Mouse (Mus musculus) MEL (cell line): ENCODE data around the gene Slc2a4. TPM values are rescaled to one million over a fixed set of nuclear protein-coding genes. Genes with fewer than 3 reads are reported as not detected.

Experiments
- DNase-seq: peaks from one replicate; pipeline ENCODE4 v3.0.0; 2011; ENCODE audit warnings: low read depth, low spot score
- H3K27ac ChIP-seq: 2 replicates; pipeline ENCODE4 v1.5.1; 2012; ENCODE audit warnings: low read depth, mild to moderate bottlenecking, control low read depth, low read length, moderate library complexity; ENCODE audit not compliant: control insufficient read depth
- H3K27me3 ChIP-seq, 2 experiments: fragments of 150-350 bp in 1 of 2; sonication (generic) in 1 of 2; 2 replicates each; pipeline ENCODE4 v1.6.1; 2012; ENCODE audit warnings: low read length in 2 of 2, mild to moderate bottlenecking in 2 of 2, improper control_type of control experiment in 1 of 2, moderate library complexity in 1 of 2; ENCODE audit not compliant: insufficient read depth in 2 of 2, control insufficient read depth in 1 of 2
- H3K36me3 ChIP-seq, 2 experiments: 2 replicates each; pipeline ENCODE4 v1.6.1; 2012 to 2014; ENCODE audit warnings: low read length in 2 of 2, improper control_type of control experiment in 1 of 2, inconsistent platforms in 1 of 2, mild to moderate bottlenecking in 1 of 2; ENCODE audit not compliant: insufficient read depth in 2 of 2, control insufficient read depth in 1 of 2
- H3K4me1 ChIP-seq, 2 experiments: fragments of 150-350 bp in 1 of 2; sonication (generic) in 1 of 2; 2 replicates each; pipeline ENCODE4 v1.6.1; 2012; ENCODE audit warnings: low read length in 2 of 2, improper control_type of control experiment in 1 of 2, mild to moderate bottlenecking in 1 of 2; ENCODE audit not compliant: insufficient read depth in 2 of 2, control insufficient read depth in 1 of 2
- H3K4me3 ChIP-seq, 2 experiments: fragments of 150-350 bp in 1 of 2; sonication (generic) in 1 of 2; 2 replicates each; pipeline ENCODE4 v1.5.1; 2012; ENCODE audit warnings: low read depth in 2 of 2, low read length in 2 of 2, mild to moderate bottlenecking in 2 of 2, moderate library complexity in 2 of 2, control low read depth in 1 of 2, improper control_type of control experiment in 1 of 2; ENCODE audit not compliant: control insufficient read depth in 1 of 2, insufficient read depth in 1 of 2
- H3K79me2 ChIP-seq: 2 replicates; pipeline ENCODE4 v1.6.1; 2012; ENCODE audit warnings: mild to moderate bottlenecking, low read length, moderate library complexity; ENCODE audit not compliant: control insufficient read depth, poor library complexity, insufficient read depth
- H3K9ac ChIP-seq: 2 replicates; pipeline ENCODE4 v1.6.1; 2012; ENCODE audit warnings: low read depth, mild to moderate bottlenecking, control low read depth, low read length, moderate library complexity; ENCODE audit not compliant: control insufficient read depth, poor library complexity, severe bottlenecking
- H3K9me3 ChIP-seq: fragments of 150-350 bp; sonication (generic); replicated peaks from 2 replicates; pipeline ENCODE4 v1.6.1; 2012; ENCODE audit warnings: mild to moderate bottlenecking, low read length, improper control_type of control experiment, moderate library complexity; ENCODE audit not compliant: insufficient read depth
- CHD1 ChIP-seq: IDR thresholded peaks from 2 replicates; pipeline ENCODE4 v1.6.1; 2012; ENCODE audit warnings: low read depth, mild to moderate bottlenecking, inconsistent platforms, low read length, improper control_type of control experiment
- E2F4 ChIP-seq: IDR thresholded peaks from 2 replicates; pipeline ENCODE4 v1.6.1; 2011; ENCODE audit warnings: low read depth, low read length, improper control_type of control experiment, borderline replicate concordance
- ELF1 ChIP-seq: IDR thresholded peaks from 2 replicates; pipeline ENCODE4 v1.6.1; 2014; ENCODE audit warnings: low read depth, mild to moderate bottlenecking, inconsistent platforms, low read length, improper control_type of control experiment, moderate library complexity
- EP300 ChIP-seq, 2 experiments: IDR thresholded peaks; 2 replicates each; pipeline ENCODE4 v1.6.1; 2011; ENCODE audit warnings: improper control_type of control experiment in 2 of 2, low read length in 2 of 2, low read depth in 1 of 2, mild to moderate bottlenecking in 1 of 2
- GABPA ChIP-seq: IDR thresholded peaks from 2 replicates; pipeline ENCODE4 v1.6.1; 2012; ENCODE audit warnings: low read depth, mild to moderate bottlenecking, inconsistent platforms, low read length, improper control_type of control experiment, moderate library complexity
- GATA1 ChIP-seq: IDR thresholded peaks from 2 replicates; pipeline ENCODE4 v1.6.1; 2011; ENCODE audit warnings: low read depth, low read length, improper control_type of control experiment
- JUND ChIP-seq: IDR thresholded peaks from 2 replicates; pipeline ENCODE4 v1.6.1; 2011; ENCODE audit warnings: low read depth, mild to moderate bottlenecking, improper control_type of control experiment, low read length
- KAT2A ChIP-seq: conservative IDR thresholded peaks from 2 replicates; pipeline ENCODE4 v1.6.1; 2012; ENCODE audit warnings: low read depth, low read length, improper control_type of control experiment, inconsistent platforms
- MAFK ChIP-seq: IDR thresholded peaks from 2 replicates; pipeline ENCODE4 v1.6.1; 2011; ENCODE audit warnings: low read depth, mild to moderate bottlenecking, low read length, improper control_type of control experiment, borderline replicate concordance
- MAX ChIP-seq: IDR thresholded peaks from 2 replicates; pipeline ENCODE4 v1.6.1; 2011; ENCODE audit warnings: low read length, improper control_type of control experiment
- MAZ ChIP-seq: IDR thresholded peaks from 2 replicates; pipeline ENCODE4 v1.6.1; 2012; ENCODE audit warnings: low read depth, mild to moderate bottlenecking, inconsistent platforms, low read length, improper control_type of control experiment
- MEF2A ChIP-seq: IDR thresholded peaks from 2 replicates; pipeline ENCODE4 v1.6.1; 2014; ENCODE audit warnings: low read depth, mild to moderate bottlenecking, inconsistent platforms, low read length, improper control_type of control experiment; ENCODE audit not compliant: poor library complexity, insufficient replicate concordance, severe bottlenecking; ENCODE audit errors: extremely low read depth
- MXI1 ChIP-seq: IDR thresholded peaks from 2 replicates; pipeline ENCODE4 v1.6.1; 2011; ENCODE audit warnings: mild to moderate bottlenecking, low read depth, low read length, improper control_type of control experiment
- MYC ChIP-seq: IDR thresholded peaks from 2 replicates; pipeline ENCODE4 v1.6.1; 2011; ENCODE audit warnings: low read depth, mild to moderate bottlenecking, low read length, improper control_type of control experiment, moderate library complexity
- NELFE ChIP-seq: IDR thresholded peaks from 2 replicates; pipeline ENCODE4 v1.6.1; 2011; ENCODE audit warnings: low read depth, low read length, improper control_type of control experiment
- NRF1 ChIP-seq: IDR thresholded peaks from 2 replicates; pipeline ENCODE4 v1.6.1; 2014; ENCODE audit warnings: low read depth, mild to moderate bottlenecking, inconsistent platforms, low read length, improper control_type of control experiment, moderate library complexity; ENCODE audit not compliant: poor library complexity, insufficient read depth, severe bottlenecking
- POLR2A ChIP-seq, 2 experiments: IDR thresholded peaks; 2 replicates each; pipeline ENCODE4 v1.6.1; 2011 to 2012; ENCODE audit warnings: low read length in 2 of 2, mild to moderate bottlenecking in 2 of 2, control low read depth in 1 of 2, improper control_type of control experiment in 1 of 2, low read depth in 1 of 2, moderate library complexity in 1 of 2; ENCODE audit not compliant: control insufficient read depth in 1 of 2, insufficient read depth in 1 of 2, poor library complexity in 1 of 2
- RAD21 ChIP-seq: IDR thresholded peaks from 2 replicates; pipeline ENCODE4 v1.6.1; 2011; ENCODE audit warnings: mild to moderate bottlenecking, low read depth, low read length, improper control_type of control experiment
- RCOR1 ChIP-seq: IDR thresholded peaks from 2 replicates; pipeline ENCODE4 v1.6.1; 2012; ENCODE audit warnings: low read depth, mild to moderate bottlenecking, inconsistent platforms, low read length, improper control_type of control experiment
- SIN3A ChIP-seq: IDR thresholded peaks from 2 replicates; pipeline ENCODE4 v1.6.1; 2012; ENCODE audit warnings: low read length, improper control_type of control experiment, inconsistent platforms
- SMC3 ChIP-seq: IDR thresholded peaks from 2 replicates; pipeline ENCODE4 v1.6.1; 2011; ENCODE audit warnings: low read depth, low read length, improper control_type of control experiment
- TAL1 ChIP-seq: IDR thresholded peaks from 2 replicates; pipeline ENCODE4 v1.6.1; 2012; ENCODE audit warnings: mild to moderate bottlenecking, inconsistent platforms, low read length, moderate library complexity, mixed read lengths
- TBP ChIP-seq: IDR thresholded peaks from 2 replicates; pipeline ENCODE4 v1.8.0; 2011; ENCODE audit warnings: low read depth, low read length, improper control_type of control experiment
- TCF12 ChIP-seq: IDR thresholded peaks from 2 replicates; pipeline ENCODE4 v1.6.1; 2014; ENCODE audit warnings: low read depth, mild to moderate bottlenecking, inconsistent platforms, low read length, improper control_type of control experiment, moderate library complexity
- USF1 ChIP-seq: IDR thresholded peaks from 2 replicates; pipeline ENCODE4 v1.6.1; 2014; ENCODE audit warnings: low read depth, mild to moderate bottlenecking, inconsistent platforms, low read length, improper control_type of control experiment, moderate library complexity
- USF2 ChIP-seq, 2 experiments: IDR thresholded peaks; 2 replicates each; pipeline ENCODE4 v1.6.1; 2011 to 2012; ENCODE audit warnings: improper control_type of control experiment in 2 of 2, low read length in 2 of 2, borderline replicate concordance in 1 of 2, inconsistent platforms in 1 of 2, low read depth in 1 of 2, mild to moderate bottlenecking in 1 of 2; ENCODE audit not compliant: insufficient read depth in 1 of 2
- ZC3H11A ChIP-seq: IDR thresholded peaks from 2 replicates; pipeline ENCODE4 v1.6.1; 2012; ENCODE audit warnings: low read depth, mild to moderate bottlenecking, inconsistent platforms, low read length, improper control_type of control experiment
- ZMIZ1 ChIP-seq: IDR thresholded peaks from 2 replicates; pipeline ENCODE4 v1.6.1; 2012; ENCODE audit warnings: low read depth, mild to moderate bottlenecking, inconsistent platforms, low read length, improper control_type of control experiment, moderate library complexity
- ZNF384 ChIP-seq: IDR thresholded peaks from 2 replicates; pipeline ENCODE4 v1.6.1; 2012; ENCODE audit warnings: low read depth, mild to moderate bottlenecking, inconsistent platforms, low read length, improper control_type of control experiment
- polyA plus RNA-seq, 2 experiments: library from polyadenylated mRNA; stranded (reverse) in 1 of 2; unstranded in 1 of 2; fragments of >175 nt in 1 of 2; fragments of >200 nt in 1 of 2; gene quantifications; 2 replicates each; pipeline versions ENCODE4 v1.2.1 to v1.2.4; 2012; ENCODE audit warnings: low replicate concordance in 2 of 2, low read depth in 1 of 2; ENCODE audit not compliant: insufficient read length in 2 of 2, insufficient read depth in 1 of 2, missing spikeins in 1 of 2
- total RNA-seq: library from RNA; depleted of rRNA; stranded (reverse); fragments of 300-350 nt; gene quantifications from 2 replicates; pipeline ENCODE4 v1.2.3, GENCODE M21; 2012

Slc2a4 gene
- total and polyA plus RNA-seq, 3 experiments, result 0.12 to 0.19 TPM; not detected in 1

DNA sequence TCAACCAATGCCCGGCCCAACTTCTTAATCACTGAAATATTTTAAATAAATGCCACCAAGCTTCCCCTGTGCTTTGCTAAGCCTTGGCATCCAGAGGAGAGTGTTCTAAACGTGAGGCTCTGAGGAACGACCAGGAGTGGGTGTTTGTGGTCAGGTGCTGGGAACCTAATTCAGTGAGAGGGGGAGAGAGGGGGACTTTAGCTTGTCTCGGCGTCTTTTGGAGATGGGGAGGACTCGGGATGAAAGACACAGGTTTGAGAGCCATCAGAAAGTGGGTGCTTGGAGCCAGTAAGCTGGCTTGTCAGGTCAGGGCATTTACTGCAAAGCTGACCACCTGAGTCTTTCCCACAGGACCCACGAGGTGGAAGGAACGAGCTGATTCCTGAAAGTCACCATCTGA is 16.2 kb downstream of the Slc2a4 start:
- Histone ChIP-seq H3K27ac (peak overlapping the region; percentile 99), H3K27me3 (no peaks in the 10 kb centered on the region), H3K79me2 (no peaks in the 10 kb centered on the region), H3K4me3 (peak overlapping the region; percentile 17 to 47), H3K4me1 (peaks cover 9 to 37% of the 10 kb centered on the region in 2 experiments; a peak in 3 of 4 replicates), H3K9me3 (no peaks in the 10 kb centered on the region)
- DNase-seq, result peak; percentile 43
- TF ChIP-seq ZMIZ1 (no peak), NELFE (no peak), SIN3A (0 out of 2 replicates have a peak, but pooled peaks have one; percentile 1), ZNF384 (peak; percentile 63; the same call in 1 of the 2 replicates)
- TF ChIP-seq, all 39 proteins: peak for 2
- Histone ChIP-seq H3K9ac (peak overlapping the region; percentile 56), H3K36me3 (peaks cover 0 to 36% of the 10 kb centered on the region in 2 experiments; a peak in 2 of 4 replicates)

DNA sequence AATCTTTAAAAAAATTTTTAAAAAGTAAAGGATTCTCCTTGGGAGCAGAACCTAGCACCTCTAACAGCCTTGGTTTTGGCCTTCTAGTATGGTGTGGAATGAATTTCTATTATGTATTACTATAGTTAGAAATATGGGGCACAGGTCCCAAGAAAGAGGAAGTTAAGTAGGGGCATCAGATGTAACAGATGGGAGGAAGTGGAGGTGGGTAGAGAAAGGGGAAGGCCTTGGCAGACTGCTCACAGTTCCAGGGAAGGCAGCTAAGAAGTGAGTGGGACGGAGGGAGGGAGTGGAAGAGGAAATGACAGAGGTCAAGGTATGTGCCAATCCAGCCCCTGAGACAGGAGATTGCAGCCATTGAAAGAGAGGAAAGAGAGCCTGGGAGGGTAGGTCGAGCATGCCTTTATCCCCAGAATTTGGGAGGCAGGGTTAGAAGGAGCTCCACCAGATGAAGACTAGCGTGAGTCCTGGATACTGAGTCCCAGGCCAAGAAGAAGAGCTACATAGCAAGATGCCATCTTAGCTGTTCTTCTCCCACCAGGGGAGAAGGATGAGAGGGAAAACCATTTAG is 16.9 kb downstream of the Slc2a4 start:
- no peaks in the 10 kb centered on the region for H3K9me3 ChIP-seq
- peaks cover 0 to 36% of the 10 kb centered on the region in 2 experiments; a peak in 2 of 4 replicates for H3K36me3 ChIP-seq
- peak; percentile 96 for DNase-seq
- H3K79me2 ChIP-seq, result no peaks in the 10 kb centered on the region
- peak overlapping the region; percentile 56 for H3K9ac ChIP-seq
- peaks cover 9 to 37% of the 10 kb centered on the region in 2 experiments; a peak in 3 of 4 replicates for H3K4me1 ChIP-seq
- no peaks in the 10 kb centered on the region for H3K27me3 ChIP-seq
- H3K4me3 ChIP-seq, result peak overlapping the region; percentile 45 to 47
- H3K27ac ChIP-seq, result peak overlapping the region; percentile 99
- TF ChIP-seq RAD21 (no peak), CHD1 (peak; percentile 49; the same call in 1 of the 2 replicates), RCOR1 (peak; percentile 68; the same call in 1 of the 2 replicates), NELFE (peak; percentile 49; the same call in 1 of the 2 replicates), USF1 (no peak), POLR2A (IDR thresholded peaks at IDR 0.05; ENCODE audit: control insufficient read depth in 1 of 2, insufficient read depth in 1 of 2, low read depth in 1 of 2, low read length in 2 of 2, poor library complexity in 1 of 2) (peak in 1 of 2 experiments; percentile 51; a peak in 1 of 4 replicates), SIN3A (peak; percentile 54), MXI1 (peak; percentile 50; the same call in 1 of the 2 replicates), GABPA (no peak), MEF2A (no peak), USF2 (IDR thresholded peaks at IDR 0.05; ENCODE audit: borderline replicate concordance in 1 of 2, insufficient read depth in 1 of 2, low read depth in 1 of 2, low read length in 2 of 2) (no peak), SMC3 (no peak; the same call in 1 of the 2 replicates), MAX (no peak; the same call in 1 of the 2 replicates), ZNF384 (no peak), MAZ (peak; percentile 78; the same call in 1 of the 2 replicates), KAT2A (no peak), MYC (peak; percentile 23; the same call in 1 of the 2 replicates), TCF12 (peak; percentile 38; the same call in 1 of the 2 replicates), MAFK (no peak), TAL1 (peak; percentile 45), ELF1 (no peak), GATA1 (no peak), NRF1 (no peak), JUND (no peak), E2F4 (no peak), TBP (0 out of 2 replicates have a peak, but pooled peaks have one; percentile 12), ZC3H11A (no peak; the same call in 1 of the 2 replicates), EP300 (IDR thresholded peaks at IDR 0.05; ENCODE audit: low read depth in 1 of 2, low read length in 2 of 2) (peak; percentile 76 to 78)
